Mouse (Mus musculus) heart, postnatal 36 days (tissue): ENCODE measurements around the gene Kif1b. TPM values are rescaled to one million over a fixed set of nuclear protein-coding genes. Genes with fewer than 3 reads are reported as not detected.

Source experiments
- DNase-seq, 2 experiments: peaks; one replicate each; pipeline ENCODE4 v3.0.0; 2021 to 2022
- intact Hi-C: fragments of 180-260 bp; cut with DNase I; formaldehyde crosslinking; loops from one replicate; pipeline ENCODE4 v1.15.1; 2025
- total RNA-seq, 2 experiments: library from RNA; stranded (reverse); gene quantifications; 2 replicates each; pipeline ENCODE4 v1.2.3; 2021

Gene Kif1b
- total RNA-seq, 2 experiments from 2014 or later, result 148 to 157 TPM

- DNase-seq, result no peak
- intact Hi-C loops, result loop anchor here (10.0 kb wide), 2 partner anchors 295 to 565 kb away; no protein-coding TSS in a partner anchor
Measured at GRCm38 (mm10) chr4:149149611-149150010, 157.9 kb downstream of the Kif1b start.

GRCm38 (mm10) chr4:149149196-149149595 lies 158.3 kb downstream of the Kif1b start:
- no peak for DNase-seq
- intact Hi-C loops, result loop anchor here (10.0 kb wide), 2 partner anchors 296 to 566 kb away; no protein-coding TSS in a partner anchor

GRCm38 (mm10) chr4:149148084-149148483 lies 159.4 kb downstream of the Kif1b start:
- intact Hi-C loops, result loop anchor here (10.0 kb wide), 2 partner anchors 297 to 567 kb away; no protein-coding TSS in a partner anchor
- DNase-seq, result no peak

DNA sequence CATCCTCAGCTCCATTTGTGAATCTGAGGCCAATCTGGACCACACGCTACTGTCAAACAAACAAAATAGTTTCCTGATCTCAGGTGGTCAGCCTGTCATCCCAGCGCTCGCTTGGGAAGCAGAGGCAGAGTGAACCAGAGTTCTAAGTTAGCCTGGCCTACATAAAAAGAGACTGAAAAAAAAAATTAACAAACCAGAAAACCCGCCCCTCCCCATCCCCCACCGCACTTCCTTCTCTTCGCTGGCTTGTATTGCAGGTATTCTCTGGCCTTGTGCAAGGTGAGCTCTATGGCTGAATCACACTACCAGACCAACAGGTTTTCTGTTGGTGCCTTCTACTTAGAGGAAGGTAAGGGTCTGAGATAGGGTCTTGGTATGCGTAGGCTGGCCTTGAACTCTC lies 160.0 kb downstream of the Kif1b start:
- intact Hi-C loops, result loop anchor here (10.0 kb wide), 2 partner anchors 297 to 567 kb away; no protein-coding TSS in a partner anchor
- DNase-seq, result no peak

DNA sequence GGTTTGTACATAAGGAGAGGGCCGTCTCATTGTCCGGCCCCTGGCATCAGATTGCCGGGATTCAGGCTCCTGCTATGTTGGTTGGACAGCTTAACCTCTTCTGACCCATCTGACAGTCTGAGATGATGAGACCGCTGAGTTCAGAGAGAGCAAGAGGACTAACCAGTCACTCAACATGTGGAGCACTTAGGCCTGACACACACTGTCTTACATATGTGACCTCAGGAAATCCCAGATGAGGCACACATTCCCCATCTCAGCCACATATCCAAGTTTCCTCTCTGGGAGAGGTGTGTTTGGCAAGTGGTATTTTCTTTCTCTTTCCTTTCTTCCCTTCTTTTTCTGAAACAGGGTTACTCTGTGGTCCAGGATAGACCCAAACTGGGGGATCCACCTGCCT lies 162.3 kb downstream of the Kif1b start:
- no peak for DNase-seq
- intact Hi-C loops, result loop anchor here (2.0 to 10.0 kb wide), 3 partner anchors 300 to 570 kb away; no protein-coding TSS in a partner anchor

GRCm38 (mm10) chr4:149144459-149144858 lies 163.0 kb downstream of the Kif1b start:
- intact Hi-C loops, result loop anchor here (1.0 to 10.0 kb wide), 4 partner anchors 38 to 570 kb away; no protein-coding TSS in a partner anchor

GRCm38 (mm10) chr4:149143594-149143993 lies 163.9 kb downstream of the Kif1b start:
- no peak for DNase-seq
- intact Hi-C loops, result loop anchor here (10.0 kb wide), 2 partner anchors 301 to 571 kb away; no protein-coding TSS in a partner anchor

More at GRCm38 (mm10) chr4:149144459-149144858, 163.0 kb downstream of the Kif1b start:
- peak; percentile 81 to 82 for DNase-seq

DNA sequence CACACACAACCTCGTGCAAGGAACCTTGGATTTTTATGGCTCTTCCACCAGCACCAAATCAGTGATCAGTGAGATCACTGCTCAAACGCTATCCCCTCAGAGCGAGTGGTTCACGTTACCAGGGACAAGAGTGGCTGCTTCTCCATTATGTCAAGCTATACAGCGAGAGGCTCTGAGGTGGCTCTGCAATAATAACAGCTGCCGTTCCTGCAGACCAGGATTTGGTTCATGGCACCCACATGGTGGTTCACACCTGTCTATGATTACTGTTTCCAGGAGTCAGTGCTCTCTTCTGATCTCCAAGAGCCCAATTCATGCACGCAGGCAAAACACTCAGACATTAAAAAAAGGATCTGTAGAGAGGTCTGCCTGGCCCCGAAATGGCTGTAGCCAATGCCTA lies 169.0 kb downstream of the Kif1b start:
- intact Hi-C loops, result loop anchor here (5.0 kb wide), 1 partner anchor 61 kb away; no protein-coding TSS in a partner anchor

GRCm38 (mm10) chr4:149136982-149137770 lies 170.3 kb downstream of the Kif1b start, which contains the start of gene Cenps:
Cenps (minus strand) TSS chr4:149137629.
- intact Hi-C loops, result loop anchor here (2.0 to 5.0 kb wide), 2 partner anchors 60 to 394 kb away; no protein-coding TSS in a partner anchor
- peak; percentile 92 to 93 for DNase-seq

More for the DNA sequence above, 169.0 kb downstream of the Kif1b start:
- no peak for DNase-seq

DNA sequence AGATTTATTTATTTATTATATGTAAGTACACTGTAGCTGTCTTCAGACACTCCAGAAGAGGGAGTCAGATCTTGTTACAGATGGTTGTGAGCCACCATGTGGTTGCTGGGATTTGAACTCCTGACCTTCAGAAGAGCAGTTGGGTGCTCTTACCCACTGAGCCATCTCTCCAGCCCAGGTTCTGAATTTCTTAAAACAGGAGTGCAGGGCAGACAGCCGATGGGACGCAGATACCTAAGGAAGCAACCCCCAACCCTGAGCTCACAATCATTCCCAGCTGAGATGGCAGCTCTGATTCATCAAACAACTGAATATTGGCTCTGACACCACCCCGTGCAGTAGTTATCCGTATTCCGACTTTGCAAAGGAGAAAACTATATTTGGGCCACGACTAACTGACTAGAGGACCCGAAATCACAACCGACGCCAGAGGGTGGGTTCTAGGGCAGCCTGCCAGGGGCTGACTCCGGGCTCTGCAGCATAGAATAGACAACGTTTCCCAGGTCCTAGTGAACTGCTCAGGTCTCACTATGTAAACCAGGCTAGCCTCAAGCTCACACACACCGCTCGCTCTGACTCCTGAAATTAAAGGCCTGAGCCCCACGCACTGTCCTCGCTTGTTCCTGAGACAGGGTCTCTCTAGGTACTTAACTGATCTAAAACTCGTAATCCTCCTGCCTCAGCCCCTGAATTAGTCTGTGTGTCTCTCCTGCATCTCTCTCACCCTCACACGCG lies 171.2 kb downstream of the Kif1b start:
- DNase-seq, result no peak
- intact Hi-C loops, result loop anchor here (2.0 to 5.0 kb wide), 2 partner anchors 59 to 393 kb away; no protein-coding TSS in a partner anchor

DNA sequence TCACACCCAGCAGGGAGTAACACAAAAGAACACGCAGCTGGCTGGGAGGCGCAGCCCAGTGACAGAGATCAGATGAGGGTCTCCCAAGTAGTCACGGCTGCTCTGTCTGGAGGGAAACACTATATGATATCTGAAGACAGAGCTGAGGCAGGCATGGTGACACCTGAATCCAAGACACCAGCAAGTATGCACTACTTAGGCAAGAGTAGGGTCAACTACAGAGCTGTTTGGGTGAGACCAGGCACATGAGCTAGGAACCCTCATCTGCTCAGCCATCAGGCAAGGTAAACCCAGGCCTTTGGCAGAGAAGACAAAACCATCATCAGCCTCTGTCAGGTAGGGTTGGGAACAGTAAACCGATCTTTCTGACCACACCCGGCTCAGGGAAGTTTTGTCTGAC lies 174.1 kb downstream of the Kif1b start:
- intact Hi-C loops, result no loop called here
- DNase-seq, result no peak

- no peak for DNase-seq
- intact Hi-C loops, result no loop called here
Measured at GRCm38 (mm10) chr4:149131789-149132565, 175.5 kb downstream of the Kif1b start.

DNA sequence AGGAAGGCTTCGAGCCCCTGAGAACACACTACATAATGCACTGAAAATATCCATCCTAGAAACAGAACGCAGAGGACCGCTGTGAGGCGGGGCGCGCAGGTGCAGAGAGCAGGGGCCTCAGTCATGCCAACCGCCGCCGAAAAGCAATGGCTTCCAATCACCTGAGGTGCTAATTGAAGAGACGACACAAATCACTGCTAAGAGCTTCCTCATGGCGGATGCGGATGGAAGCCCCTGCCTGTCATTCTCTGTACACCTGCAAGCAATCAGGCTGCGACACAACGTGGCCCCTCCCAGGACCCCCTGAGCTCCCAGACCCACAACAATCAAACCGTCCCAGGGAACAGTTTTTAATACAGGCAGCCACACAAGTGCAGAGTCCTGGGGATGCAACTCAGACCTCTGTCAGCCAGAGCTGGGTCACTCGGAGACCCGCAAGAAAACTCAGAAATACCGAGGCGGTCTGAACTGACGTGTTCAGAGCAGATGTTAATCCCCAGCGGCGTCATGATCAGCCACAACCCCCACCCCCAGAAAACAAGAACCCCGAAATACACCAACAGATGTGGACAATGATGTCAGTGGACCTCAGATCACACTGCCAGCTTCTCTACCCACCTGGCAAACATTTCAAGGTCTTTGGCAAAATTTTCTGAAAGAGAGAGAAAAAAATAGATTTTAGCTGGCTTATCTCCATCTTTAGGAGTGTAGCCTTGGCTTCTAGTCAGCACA lies 176.3 kb downstream of the Kif1b start:
- no peak for DNase-seq
- intact Hi-C loops, result no loop called here

DNA sequence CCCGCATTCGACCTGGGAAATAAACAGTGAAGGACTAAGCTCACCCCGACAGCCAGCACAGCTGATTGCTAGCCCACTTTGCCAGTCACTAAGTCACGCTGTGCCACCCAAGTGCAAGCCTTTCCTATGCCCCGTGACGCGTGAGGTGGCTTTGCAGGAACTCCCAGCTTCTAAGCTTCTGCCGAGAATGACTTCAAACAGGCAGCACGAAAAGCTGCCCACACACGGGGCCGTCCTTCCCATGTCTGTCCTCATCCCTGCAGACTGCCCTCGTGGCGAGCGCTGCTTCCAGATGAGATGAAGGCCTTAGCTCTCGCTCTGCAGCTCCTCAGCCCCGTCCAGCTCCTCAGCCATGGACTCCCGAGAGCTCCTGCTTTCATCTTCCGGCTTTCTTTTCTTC lies 179.0 kb downstream of the Kif1b start:
- intact Hi-C loops, result no loop called here
- DNase-seq, result no peak

GRCm38 (mm10) chr4:149126663-149127062 lies 180.8 kb downstream of the Kif1b start, which contains the start of gene Cort:
Cort (minus strand) TSS chr4:149126763.
- intact Hi-C loops, result no loop called here
- no peak for DNase-seq
